Mouse (Mus musculus) lung, postnatal 0 days (tissue): ENCODE results near the gene 4930470P17Rik. TPM values are rescaled to one million over a fixed set of nuclear protein-coding genes. Genes with fewer than 3 reads are reported as not detected.

Experiments used
- ATAC-seq: fragments of 200-750 bp; cut with Nextera tagmentation; 2 replicates; pipeline ENCODE4 v1.8.0; 2017; ENCODE audit warnings: moderate library complexity
- DNase-seq: peaks from one replicate; pipeline ENCODE4 v3.0.0-alpha.2; 2016; ENCODE audit warnings: low spot score
- H3K27ac ChIP-seq: fragments of 300-500 bp; sonication (generic); 2 replicates; pipeline ENCODE4 v1.5.1; 2014; ENCODE audit warnings: antibody characterized with exemption, mild to moderate bottlenecking, low read length, mixed read lengths
- H3K27me3 ChIP-seq: fragments of 300-500 bp; sonication (generic); replicated peaks from 2 replicates; pipeline ENCODE4 v1.6.1; 2014; ENCODE audit warnings: low read length, mixed read lengths; ENCODE audit not compliant: insufficient read depth
- H3K36me3 ChIP-seq: fragments of 300-500 bp; sonication (generic); 2 replicates; pipeline ENCODE4 v1.6.1; 2014; ENCODE audit warnings: low read length, mixed read lengths; ENCODE audit not compliant: insufficient read depth
- H3K4me1 ChIP-seq: fragments of 300-500 bp; sonication (generic); 2 replicates; pipeline ENCODE4 v1.6.1; 2014; ENCODE audit warnings: antibody characterized with exemption, low read depth, low read length, mixed read lengths; ENCODE audit not compliant: insufficient read depth
- H3K4me2 ChIP-seq: fragments of 300-500 bp; sonication (generic); replicated peaks from 2 replicates; pipeline ENCODE4 v1.6.1; 2014; ENCODE audit warnings: low read depth, mild to moderate bottlenecking, low read length, moderate library complexity, mixed read lengths
- H3K4me3 ChIP-seq: fragments of 300-500 bp; sonication (generic); 2 replicates; pipeline ENCODE4 v1.5.1; 2014; ENCODE audit warnings: low read depth, low read length
- H3K9ac ChIP-seq: fragments of 300-500 bp; sonication (generic); replicated peaks from 2 replicates; pipeline ENCODE4 v1.6.1; 2014; ENCODE audit warnings: low read depth, mild to moderate bottlenecking
- H3K9me3 ChIP-seq: fragments of 300-500 bp; sonication (generic); 2 replicates; pipeline ENCODE4 v1.6.1; 2016; ENCODE audit warnings: low read length, mixed read lengths
- CTCF ChIP-seq: IDR thresholded peaks from 2 replicates; pipeline ENCODE4 v1.5.1; 2016; ENCODE audit warnings: antibody characterized with exemption, mild to moderate bottlenecking
- EP300 ChIP-seq: IDR thresholded peaks from 2 replicates; pipeline ENCODE4 v1.6.1; 2016; ENCODE audit warnings: antibody characterized with exemption, mild to moderate bottlenecking, control low read depth
- WGBS: fragments of 180-500 bp; shearing (Covaris S2); extraction: QIAGEN DNeasy Blood & Tissue Kit; methylation state at CpG from one replicate; pipeline ENCODE4 v1.1.7; 2014; 5-methylcytosine and 5-hydroxymethylcytosine counted together
- polyA plus RNA-seq: library from polyadenylated mRNA; unstranded; fragments of >200 nt; fragmentation: Nextera tagmentation; extraction: Ambion mirVana; gene quantifications from 2 replicates; pipeline ENCODE4 v1.2.1, GENCODE M21; 2015

Gene 4930470P17Rik
- polyA plus RNA-seq, 1 experiment from 2014 or later: not detected

DNA sequence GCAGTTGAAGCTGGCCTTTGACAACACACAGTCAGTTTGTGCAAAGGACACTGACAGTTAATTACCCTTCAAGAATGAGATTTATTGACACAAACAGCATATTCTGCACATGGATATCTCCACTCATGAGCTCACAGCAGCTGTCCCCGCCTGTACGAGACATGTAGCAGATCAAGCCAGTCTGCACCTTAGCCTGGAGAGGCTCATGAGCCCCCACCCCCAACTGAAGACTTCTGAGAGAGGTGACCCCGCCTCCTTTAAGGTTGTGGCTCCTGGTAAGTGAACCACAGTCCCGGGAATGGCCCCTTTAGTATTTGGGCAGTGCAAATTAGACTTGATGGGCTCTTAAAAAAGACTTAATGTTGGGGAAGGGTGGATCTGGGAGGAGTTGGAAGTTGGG is 56.1 kb downstream of the 4930470P17Rik start:
- DNase-seq: no peak
- TF ChIP-seq EP300 (no peak), CTCF (no peak)
- no peak for ATAC-seq
- H3K36me3 ChIP-seq: no peaks in the 10 kb centered on the region
- H3K4me2 ChIP-seq: no peak overlapping the region
- no peaks in the 10 kb centered on the region for H3K27me3 ChIP-seq
- 41% methylated on average over 4 of the region's 4 CpGs for WGBS
- H3K4me1 ChIP-seq: no peaks in the 10 kb centered on the region
- no peak overlapping the region for H3K27ac ChIP-seq
- H3K9ac ChIP-seq: no peak overlapping the region
- no peak overlapping the region for H3K4me3 ChIP-seq
- no peaks in the 10 kb centered on the region for H3K9me3 ChIP-seq

DNA sequence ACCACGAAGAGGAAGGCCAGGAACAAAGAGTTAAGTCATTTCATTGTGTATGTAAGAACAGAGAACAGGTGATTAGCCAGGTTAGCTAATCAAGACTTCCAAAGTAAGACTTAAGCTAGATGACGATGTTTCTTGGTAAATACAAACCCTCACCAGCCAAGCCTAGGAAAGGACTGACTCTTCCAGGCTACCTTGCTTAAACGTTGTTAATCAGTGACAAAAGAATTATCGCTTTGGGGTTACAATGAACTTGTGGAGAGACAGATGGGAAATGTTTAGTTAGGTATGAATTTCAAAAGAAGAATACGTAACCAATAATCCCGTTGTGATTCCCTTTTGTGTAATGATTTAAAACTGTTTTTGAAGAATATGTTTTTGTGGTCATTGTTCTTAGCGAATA is 56.9 kb downstream of the 4930470P17Rik start:
- no peaks in the 10 kb centered on the region for H3K36me3 ChIP-seq
- no peaks in the 10 kb centered on the region for H3K9me3 ChIP-seq
- no peak overlapping the region for H3K4me2 ChIP-seq
- H3K4me1 ChIP-seq: no peaks in the 10 kb centered on the region
- no peak overlapping the region for H3K27ac ChIP-seq
- WGBS: 78% methylated on average over 7 of the region's 7 CpGs
- DNase-seq: no peak
- no peak for ATAC-seq
- TF ChIP-seq CTCF (no peak), EP300 (no peak)
- H3K27me3 ChIP-seq: no peaks in the 10 kb centered on the region
- no peak overlapping the region for H3K4me3 ChIP-seq
- H3K9ac ChIP-seq: no peak overlapping the region

DNA sequence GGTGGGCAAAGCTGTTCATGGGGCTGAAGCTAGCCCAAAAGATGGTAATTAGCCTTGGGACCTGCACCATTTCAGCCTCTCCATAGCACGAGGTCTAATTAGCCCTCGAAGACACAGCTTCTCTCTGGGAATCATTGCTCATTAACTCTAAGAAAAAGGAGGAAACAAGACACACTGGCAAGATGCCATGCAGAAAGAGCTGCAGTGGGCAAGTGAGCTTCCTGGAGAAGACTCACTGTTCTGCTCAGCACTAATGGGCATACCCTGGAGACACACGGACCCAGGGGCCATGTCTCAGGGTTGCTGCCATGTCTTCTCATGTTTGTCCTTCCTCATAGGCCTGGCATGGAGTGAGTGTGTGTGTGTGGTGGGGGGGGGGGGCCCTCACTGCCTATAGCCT is 57.7 kb downstream of the 4930470P17Rik start:
- no peaks in the 10 kb centered on the region for H3K36me3 ChIP-seq
- 67% methylated on average over 3 of the region's 3 CpGs for WGBS
- DNase-seq: no peak

DNA sequence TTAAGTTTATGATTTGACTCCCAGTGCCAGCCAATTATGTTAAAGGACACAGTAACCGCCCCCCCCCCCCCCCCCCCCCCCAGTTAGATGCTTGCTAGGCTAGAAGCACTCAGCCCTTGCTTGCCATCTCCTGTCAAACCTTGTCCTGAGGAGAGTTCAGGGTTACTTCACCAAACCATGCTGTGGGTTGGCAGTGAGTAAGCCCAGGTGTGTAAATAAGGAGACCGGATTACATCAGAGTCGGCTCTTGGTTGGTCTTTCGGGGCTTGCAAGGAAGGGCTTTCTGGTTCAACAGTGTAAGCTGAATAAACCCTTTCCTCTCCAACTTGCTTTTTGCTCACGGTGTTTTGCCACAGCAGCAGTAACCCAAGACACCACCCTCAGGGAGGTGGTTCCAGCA is 58.2 kb downstream of the 4930470P17Rik start:
- WGBS: 57% methylated on average over 5 of the region's 5 CpGs

More for the DNA sequence above, 57.7 kb downstream of the 4930470P17Rik start:
- H3K27ac ChIP-seq: no peak overlapping the region
- no peak overlapping the region for H3K9ac ChIP-seq
- no peaks in the 10 kb centered on the region for H3K9me3 ChIP-seq
- no peak overlapping the region for H3K4me3 ChIP-seq
- no peaks in the 10 kb centered on the region for H3K27me3 ChIP-seq
- no peak for ATAC-seq
- H3K4me2 ChIP-seq: no peak overlapping the region
- H3K4me1 ChIP-seq: no peaks in the 10 kb centered on the region
- TF ChIP-seq CTCF: no peak
- TF ChIP-seq EP300: no peak

DNA sequence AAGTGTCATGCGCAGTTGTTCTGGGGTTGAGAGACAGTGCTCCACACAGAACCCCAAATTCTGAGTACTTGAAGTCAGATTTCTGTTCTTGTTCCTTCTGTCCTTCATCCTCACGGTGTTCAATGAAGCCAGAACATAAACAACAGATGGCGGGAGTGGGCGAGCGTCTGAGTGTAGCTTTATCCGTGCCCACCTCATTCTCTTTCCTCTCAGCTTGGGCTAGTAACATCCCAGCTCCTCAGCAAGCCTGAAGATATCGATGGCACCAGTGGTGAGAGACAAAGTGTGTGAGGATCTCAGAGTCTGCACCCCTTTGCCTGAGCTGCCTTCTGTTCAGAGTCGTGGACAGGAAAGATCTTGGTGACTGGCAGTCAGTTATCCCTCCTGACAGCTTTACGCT is 62.6 kb downstream of the 4930470P17Rik start:
- 80% methylated on average over 9 of the region's 9 CpGs for WGBS

More for the DNA sequence above, 58.2 kb downstream of the 4930470P17Rik start:
- Histone ChIP-seq H3K36me3 (no peaks in the 10 kb centered on the region), H3K27me3 (no peaks in the 10 kb centered on the region), H3K27ac (no peak overlapping the region), H3K9ac (no peak overlapping the region), H3K4me2 (no peak overlapping the region), H3K4me3 (no peak overlapping the region), H3K4me1 (no peaks in the 10 kb centered on the region), H3K9me3 (no peaks in the 10 kb centered on the region)
- ATAC-seq: no peak; the same call in 1 of the 2 replicates
- TF ChIP-seq CTCF (no peak), EP300 (no peak)
- DNase-seq: peak; percentile 24

DNA sequence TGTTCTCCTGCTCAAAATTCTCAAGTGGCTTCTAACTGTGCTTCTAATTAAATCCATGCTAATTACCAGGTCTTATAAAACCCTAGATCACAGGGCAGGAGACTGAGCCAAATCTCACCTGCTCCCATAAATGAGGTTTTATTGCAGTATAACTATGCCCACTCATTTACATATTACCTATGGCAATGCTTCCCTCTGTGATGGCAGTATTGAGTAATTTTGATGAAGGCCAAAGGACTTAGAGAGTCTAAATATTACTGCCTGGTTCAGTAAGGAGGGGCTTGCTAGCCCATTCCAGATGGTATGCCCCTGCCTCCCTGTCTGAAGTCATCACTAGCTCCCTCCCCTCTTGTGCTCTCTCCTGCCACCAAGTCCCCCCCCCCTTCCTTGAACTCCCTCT is 66.0 kb downstream of the 4930470P17Rik start:
- Histone ChIP-seq H3K27ac (no peak overlapping the region), H3K9ac (no peak overlapping the region), H3K4me1 (no peaks in the 10 kb centered on the region), H3K36me3 (no peaks in the 10 kb centered on the region), H3K4me3 (no peak overlapping the region), H3K27me3 (no peaks in the 10 kb centered on the region), H3K4me2 (no peak overlapping the region), H3K9me3 (no peaks in the 10 kb centered on the region)
- TF ChIP-seq CTCF (no peak), EP300 (no peak)
- ATAC-seq (no peak), DNase-seq (no peak)

More for the DNA sequence above, 62.6 kb downstream of the 4930470P17Rik start:
- no peaks in the 10 kb centered on the region for H3K4me1 ChIP-seq
- ATAC-seq: no peak
- no peak overlapping the region for H3K27ac ChIP-seq
- H3K9me3 ChIP-seq: no peaks in the 10 kb centered on the region
- H3K36me3 ChIP-seq: no peaks in the 10 kb centered on the region
- TF ChIP-seq EP300: no peak
- TF ChIP-seq CTCF: no peak
- no peak overlapping the region for H3K4me2 ChIP-seq
- H3K4me3 ChIP-seq: no peak overlapping the region
- no peak overlapping the region for H3K9ac ChIP-seq
- no peaks in the 10 kb centered on the region for H3K27me3 ChIP-seq
- no peak for DNase-seq

DNA sequence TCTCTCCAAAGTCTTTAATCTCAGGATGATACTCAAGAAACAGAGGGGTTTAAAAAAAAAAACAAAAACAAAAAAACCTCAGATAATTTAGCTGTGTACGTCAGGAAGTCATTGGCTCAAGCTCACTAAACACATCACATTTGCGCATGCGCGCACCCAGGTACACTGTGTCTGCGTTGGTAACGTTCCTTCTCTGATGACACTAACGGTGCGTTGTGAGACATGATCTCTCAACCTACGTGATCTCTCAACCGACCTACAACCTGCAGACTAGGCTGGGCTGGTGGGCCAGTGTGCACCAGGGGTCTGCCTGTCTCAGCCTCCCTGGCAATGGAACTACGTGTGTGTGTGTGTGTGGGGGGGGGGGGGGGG is 67.0 kb downstream of the 4930470P17Rik start:
- no peak overlapping the region for H3K9ac ChIP-seq
- 86% methylated on average over 11 of the region's 11 CpGs for WGBS
- TF ChIP-seq EP300 (no peak), CTCF (no peak)

More for the DNA sequence above, 67.0 kb downstream of the 4930470P17Rik start:
- H3K9me3 ChIP-seq: no peaks in the 10 kb centered on the region
- H3K27me3 ChIP-seq: no peaks in the 10 kb centered on the region
- H3K27ac ChIP-seq: no peak overlapping the region
- H3K4me3 ChIP-seq: no peak overlapping the region
- H3K36me3 ChIP-seq: no peaks in the 10 kb centered on the region
- ATAC-seq (no peak), DNase-seq (no peak)
- H3K4me2 ChIP-seq: no peak overlapping the region
- no peaks in the 10 kb centered on the region for H3K4me1 ChIP-seq
